Mouse (Mus musculus): ENCODE measurements around the gene Cytl1. TPM values are rescaled to one million over a fixed set of nuclear protein-coding genes. Genes with fewer than 3 reads are reported as not detected.

Gene Cytl1
- polyA plus RNA-seq (2017; shearing (Covaris generic)) = not detected

DNA sequence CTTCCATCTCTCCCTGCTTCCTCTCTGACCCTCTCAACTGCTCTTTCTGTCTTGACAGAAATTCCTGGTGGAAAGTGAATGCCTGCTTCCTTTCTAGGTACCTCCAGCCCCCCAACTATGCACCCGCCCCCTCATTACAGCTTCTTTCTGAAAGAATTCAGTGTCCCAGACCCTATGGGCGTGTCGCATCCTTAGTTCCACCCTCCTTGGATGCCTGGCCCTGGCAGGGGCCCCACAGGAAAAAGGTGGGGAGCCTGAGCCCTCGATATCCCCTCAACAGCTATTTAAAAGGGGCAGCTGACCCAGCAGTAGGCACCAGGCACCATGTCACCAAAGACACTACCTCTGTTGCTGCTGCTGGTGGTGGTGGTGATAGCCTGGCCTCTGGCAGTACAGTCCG, at the start of gene Cytl1:
Gene Cytl1 (plus strand): TSS at position 296 of the 400 bp plus-strand sequence.

DNA sequence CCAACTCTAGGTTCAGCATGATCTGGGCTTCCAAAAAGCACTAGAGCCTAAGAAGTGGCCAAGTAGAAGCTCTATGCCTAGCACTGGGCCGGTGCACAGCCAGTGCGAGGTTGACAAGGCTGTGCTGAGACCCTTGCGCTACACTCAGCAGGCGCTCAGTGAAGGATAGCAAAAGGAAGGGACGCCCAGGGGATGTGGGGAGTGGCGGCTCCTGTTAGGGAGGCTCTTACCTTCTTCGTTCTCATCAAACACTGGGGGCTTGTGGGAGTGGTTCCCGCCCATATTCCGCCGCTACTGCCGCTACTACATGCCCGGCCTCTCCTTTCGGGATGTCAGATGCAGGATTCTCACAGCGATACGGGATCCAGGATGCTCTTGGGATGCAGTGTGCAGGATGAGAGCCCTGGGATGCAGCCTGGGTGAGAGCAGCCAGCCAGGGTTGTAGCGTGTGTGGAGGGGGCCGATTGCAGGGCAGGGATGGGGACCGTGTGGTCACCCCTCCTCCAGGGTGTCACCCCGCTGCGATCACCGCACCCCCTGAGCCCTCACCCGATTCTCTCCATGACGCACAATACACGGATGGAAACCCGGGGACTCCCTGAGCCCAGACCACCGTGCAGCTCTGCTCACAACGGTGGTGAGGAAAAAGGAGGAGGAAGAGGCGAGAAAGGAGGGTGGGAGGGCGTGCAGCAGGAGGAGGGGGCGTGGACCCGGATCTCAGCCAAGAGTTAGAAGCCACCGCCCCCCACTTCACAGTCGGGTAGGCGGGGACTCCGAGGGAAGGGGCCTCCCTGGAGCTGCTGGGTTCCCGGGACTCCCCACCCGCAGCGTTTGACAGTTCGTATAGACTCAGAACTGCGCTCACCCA, 18.6 kb upstream of the Cytl1 start, which contains the start of gene Stk32b:
Gene Stk32b (minus strand): TSS at position 667 of the 868 bp plus-strand sequence.

Other genes with a start within 250 kb of the Cytl1 start
- not detected for gene Stk32b, start 18.3 kb upstream of the Cytl1 start, polyA plus RNA-seq (2017; shearing (Covaris generic))
- gene Msx1, start 89.1 kb downstream of the Cytl1 start, polyA plus RNA-seq (2017; shearing (Covaris generic)) = not detected

Data from effector memory CD4-positive, alpha-beta T cell, adult 5 months (primary cell).